Mouse (Mus musculus) neural tube, embryonic 13.5 days (tissue): ENCODE results near the gene Dmp1. TPM values are rescaled to one million over a fixed set of nuclear protein-coding genes. Genes with fewer than 3 reads are reported as not detected.

Experiments used
- ATAC-seq: fragments of 200-750 bp; cut with Nextera tagmentation; 2 replicates; pipeline ENCODE4 v1.8.0; 2017; ENCODE audit warnings: low read depth, mild to moderate bottlenecking, moderate TSS enrichment, moderate library complexity
- H3K27ac ChIP-seq: fragments of 300-500 bp; sonication (generic); replicated peaks from 2 replicates; pipeline ENCODE4 v1.5.1; 2015; ENCODE audit warnings: moderate library complexity, mild to moderate bottlenecking, inconsistent platforms
- H3K27me3 ChIP-seq: fragments of 300-500 bp; sonication (generic); 2 replicates; pipeline ENCODE4 v1.6.1; 2015; ENCODE audit warnings: mild to moderate bottlenecking, inconsistent platforms
- H3K36me3 ChIP-seq: fragments of 300-500 bp; sonication (generic); 2 replicates; pipeline ENCODE4 v1.6.1; 2015; ENCODE audit warnings: mild to moderate bottlenecking, inconsistent platforms
- H3K4me1 ChIP-seq: fragments of 300-500 bp; sonication (generic); replicated peaks from 2 replicates; pipeline ENCODE4 v1.6.1; 2015; ENCODE audit warnings: inconsistent platforms
- H3K4me2 ChIP-seq: fragments of 300-500 bp; sonication (generic); 2 replicates; pipeline ENCODE4 v1.6.1; 2015; ENCODE audit warnings: inconsistent platforms, mild to moderate bottlenecking, moderate library complexity
- H3K4me3 ChIP-seq: fragments of 300-500 bp; sonication (generic); 2 replicates; pipeline ENCODE4 v1.5.1; 2015; ENCODE audit warnings: mild to moderate bottlenecking, inconsistent platforms
- H3K9ac ChIP-seq: fragments of 300-500 bp; sonication (generic); 2 replicates; pipeline ENCODE4 v1.6.1; 2015; ENCODE audit warnings: moderate library complexity, mild to moderate bottlenecking, inconsistent platforms
- H3K9me3 ChIP-seq: fragments of 300-500 bp; sonication (generic); 2 replicates; pipeline ENCODE4 v1.6.1; 2016; ENCODE audit warnings: inconsistent platforms
- WGBS: fragments of 180-500 bp; shearing (Covaris S2); methylation state at CpG from one replicate; pipeline ENCODE4 v1.1.7; 2015; 5-methylcytosine and 5-hydroxymethylcytosine counted together
- polyA plus RNA-seq: library from polyadenylated mRNA; unstranded; fragments of >200 nt; fragmentation: Nextera tagmentation; extraction: Ambion mirVana; gene quantifications from 2 replicates; pipeline ENCODE4 v1.2.1, GENCODE M21; 2015

The Dmp1 gene
- polyA plus RNA-seq, 1 experiment from 2014 or later = 0.87 TPM

GRCm38 (mm10) chr5:104212531-104212930 is 10.1 kb downstream of the Dmp1 start:
- no peaks in the 10 kb centered on the region for H3K27me3 ChIP-seq
- H3K4me2 ChIP-seq = no peak overlapping the region
- no peaks in the 10 kb centered on the region for H3K4me1 ChIP-seq
- H3K4me3 ChIP-seq = no peak overlapping the region
- WGBS = 78% methylated on average over 11 of the region's 11 CpGs
- no peak overlapping the region for H3K9ac ChIP-seq
- no peak for ATAC-seq
- H3K36me3 ChIP-seq = no peaks in the 10 kb centered on the region
- H3K9me3 ChIP-seq = no peaks in the 10 kb centered on the region
- no peak overlapping the region for H3K27ac ChIP-seq

GRCm38 (mm10) chr5:104218926-104219325 is 16.5 kb downstream of the Dmp1 start:
- Histone ChIP-seq H3K9ac (no peak overlapping the region), H3K4me3 (no peak overlapping the region), H3K27ac (no peak overlapping the region), H3K27me3 (no peaks in the 10 kb centered on the region; the same call in 1 of the 2 replicates), H3K9me3 (no peaks in the 10 kb centered on the region), H3K36me3 (no peaks in the 10 kb centered on the region), H3K4me1 (no peaks in the 10 kb centered on the region), H3K4me2 (no peak overlapping the region)
- no peak for ATAC-seq
- 30% methylated on average over 5 of the region's 5 CpGs for WGBS

DNA sequence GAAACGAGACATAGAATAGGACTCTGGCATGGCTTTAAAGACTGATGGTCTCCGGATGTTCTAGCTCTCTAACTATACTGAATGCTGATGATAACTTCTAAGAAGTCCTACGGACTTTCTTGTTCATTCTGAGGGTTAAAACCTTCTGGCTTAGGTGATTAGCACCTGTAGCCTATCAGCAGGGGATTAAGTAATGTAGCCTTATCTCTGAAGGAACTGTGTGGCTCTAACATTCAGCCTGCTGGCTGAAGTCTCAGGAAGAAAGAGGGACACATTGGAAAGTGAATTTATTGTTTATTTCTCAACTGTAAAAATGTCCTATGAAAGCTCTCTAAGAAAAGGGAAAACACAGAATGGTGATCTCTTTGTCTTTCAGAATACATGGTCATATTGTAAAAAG is 21.9 kb downstream of the Dmp1 start:
- Histone ChIP-seq H3K4me3 (no peak overlapping the region), H3K9me3 (no peaks in the 10 kb centered on the region), H3K4me1 (no peaks in the 10 kb centered on the region), H3K9ac (no peak overlapping the region), H3K36me3 (no peaks in the 10 kb centered on the region), H3K27me3 (no peaks in the 10 kb centered on the region; the same call in 1 of the 2 replicates), H3K27ac (no peak overlapping the region), H3K4me2 (no peak overlapping the region)
- WGBS = 78% methylated on average over 3 of the region's 3 CpGs
- no peak for ATAC-seq

- Histone ChIP-seq H3K27me3 (no peaks in the 10 kb centered on the region; the same call in 1 of the 2 replicates), H3K9ac (no peak overlapping the region), H3K4me2 (no peak overlapping the region), H3K36me3 (no peaks in the 10 kb centered on the region), H3K4me1 (no peaks in the 10 kb centered on the region), H3K9me3 (no peaks in the 10 kb centered on the region), H3K4me3 (no peak overlapping the region), H3K27ac (no peak overlapping the region)
- ATAC-seq = no peak
These were observed 22.3 kb downstream of the Dmp1 start for GRCm38 (mm10) chr5:104224750-104225149.

DNA sequence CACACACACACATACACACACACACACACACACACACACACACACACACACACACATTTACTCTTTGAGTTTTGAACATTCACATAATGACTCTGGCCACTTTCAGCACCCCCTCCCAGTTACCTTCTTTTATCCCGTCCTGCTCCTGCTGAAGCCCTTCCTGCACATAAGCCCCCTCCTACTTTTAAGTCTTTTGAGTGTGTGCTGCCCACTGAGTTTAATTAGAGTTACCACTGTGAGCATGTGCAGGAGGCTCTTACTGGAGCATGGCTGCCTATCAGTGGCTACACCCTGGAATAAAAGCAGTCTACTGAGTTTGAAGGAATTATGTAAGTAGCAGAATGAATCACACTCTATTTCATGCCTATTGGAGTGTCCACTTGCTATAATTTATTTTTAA is 26.1 kb downstream of the Dmp1 start:
- no peak overlapping the region for H3K27ac ChIP-seq
- no peak overlapping the region for H3K4me3 ChIP-seq
- no peaks in the 10 kb centered on the region for H3K9me3 ChIP-seq
- H3K4me1 ChIP-seq = no peaks in the 10 kb centered on the region
- H3K27me3 ChIP-seq = no peaks in the 10 kb centered on the region
- H3K9ac ChIP-seq = no peak overlapping the region
- no peak for ATAC-seq
- no peak overlapping the region for H3K4me2 ChIP-seq
- H3K36me3 ChIP-seq = no peaks in the 10 kb centered on the region
- 25% methylated on average over 1 of the region's 1 CpGs for WGBS

DNA sequence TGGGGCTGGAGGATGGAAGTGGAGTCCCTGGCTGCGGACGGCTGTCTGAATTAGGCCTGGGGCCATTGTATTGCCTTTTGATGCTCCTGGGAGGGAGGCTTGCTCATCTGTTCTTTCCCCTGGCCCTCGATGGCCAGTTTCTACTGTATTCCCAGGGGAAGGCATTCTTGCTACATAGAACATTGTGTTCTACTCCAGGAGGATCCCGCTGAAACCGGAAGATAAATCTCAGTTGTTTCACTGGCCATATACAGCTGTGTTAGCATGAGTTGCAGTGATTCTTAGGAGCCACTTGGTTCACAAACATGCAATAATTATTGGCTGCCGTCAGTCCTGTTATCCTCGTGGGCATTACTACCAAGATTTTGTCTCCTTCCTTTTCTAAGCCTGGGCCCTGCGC is 34.3 kb downstream of the Dmp1 start:
- H3K4me1 ChIP-seq = no peaks in the 10 kb centered on the region
- no peaks in the 10 kb centered on the region for H3K9me3 ChIP-seq
- H3K27me3 ChIP-seq = no peaks in the 10 kb centered on the region
- H3K4me2 ChIP-seq = no peak overlapping the region
- ATAC-seq = no peak
- 70% methylated on average over 8 of the region's 8 CpGs for WGBS
- H3K27ac ChIP-seq = no peak overlapping the region
- H3K9ac ChIP-seq = no peak overlapping the region
- no peaks in the 10 kb centered on the region for H3K36me3 ChIP-seq
- H3K4me3 ChIP-seq = no peak overlapping the region

GRCm38 (mm10) chr5:104239674-104240378 is 37.4 kb downstream of the Dmp1 start:
- no peak overlapping the region for H3K4me3 ChIP-seq
- no peak overlapping the region for H3K4me2 ChIP-seq
- WGBS = 83% methylated on average over 9 of the region's 9 CpGs

DNA sequence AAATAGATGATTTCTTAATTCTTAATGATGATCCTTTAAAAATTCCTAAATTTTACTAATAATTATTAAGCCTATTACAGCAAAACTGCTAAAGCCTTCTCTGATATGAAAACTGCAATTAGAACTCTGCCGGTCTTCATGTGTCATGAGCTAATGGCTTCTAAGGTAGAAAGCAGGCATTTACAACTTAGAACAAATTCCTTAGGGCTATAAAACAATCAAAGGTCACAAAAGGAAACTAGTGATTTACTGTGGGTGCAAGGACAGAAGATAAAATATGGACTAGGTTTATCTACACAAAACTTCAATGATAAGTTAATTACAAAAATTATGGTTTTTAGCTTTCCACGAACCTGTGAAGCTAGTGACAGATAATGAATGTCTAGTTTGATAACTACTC is 41.8 kb downstream of the Dmp1 start:
- Histone ChIP-seq H3K4me2 (no peak overlapping the region), H3K9me3 (no peaks in the 10 kb centered on the region), H3K27me3 (no peaks in the 10 kb centered on the region), H3K4me3 (no peak overlapping the region), H3K9ac (no peak overlapping the region), H3K36me3 (no peaks in the 10 kb centered on the region), H3K4me1 (no peaks in the 10 kb centered on the region), H3K27ac (no peak overlapping the region)
- no peak for ATAC-seq
- 37% methylated on average over 2 of the region's 2 CpGs for WGBS

More at GRCm38 (mm10) chr5:104239674-104240378, 37.4 kb downstream of the Dmp1 start:
- no peak for ATAC-seq
- no peaks in the 10 kb centered on the region for H3K27me3 ChIP-seq
- no peaks in the 10 kb centered on the region for H3K36me3 ChIP-seq
- H3K4me1 ChIP-seq = no peaks in the 10 kb centered on the region
- H3K27ac ChIP-seq = no peak overlapping the region
- H3K9ac ChIP-seq = no peak overlapping the region
- no peaks in the 10 kb centered on the region for H3K9me3 ChIP-seq

GRCm38 (mm10) chr5:104251811-104252210 is 49.4 kb downstream of the Dmp1 start:
- Histone ChIP-seq H3K27ac (no peak overlapping the region), H3K4me3 (no peak overlapping the region), H3K9me3 (no peaks in the 10 kb centered on the region), H3K9ac (no peak overlapping the region), H3K27me3 (no peaks in the 10 kb centered on the region), H3K4me2 (no peak overlapping the region), H3K4me1 (no peaks in the 10 kb centered on the region), H3K36me3 (no peaks in the 10 kb centered on the region)
- ATAC-seq = no peak
- 84% methylated on average over 5 of the region's 5 CpGs for WGBS

- Histone ChIP-seq H3K9ac (no peak overlapping the region), H3K4me3 (no peak overlapping the region), H3K27me3 (no peaks in the 10 kb centered on the region), H3K4me2 (no peak overlapping the region), H3K9me3 (no peaks in the 10 kb centered on the region), H3K36me3 (no peaks in the 10 kb centered on the region), H3K27ac (no peak overlapping the region), H3K4me1 (no peaks in the 10 kb centered on the region)
- ATAC-seq = no peak
- 59% methylated on average over 3 of the region's 3 CpGs for WGBS
These were observed 54.2 kb downstream of the Dmp1 start for GRCm38 (mm10) chr5:104256585-104256984.

DNA sequence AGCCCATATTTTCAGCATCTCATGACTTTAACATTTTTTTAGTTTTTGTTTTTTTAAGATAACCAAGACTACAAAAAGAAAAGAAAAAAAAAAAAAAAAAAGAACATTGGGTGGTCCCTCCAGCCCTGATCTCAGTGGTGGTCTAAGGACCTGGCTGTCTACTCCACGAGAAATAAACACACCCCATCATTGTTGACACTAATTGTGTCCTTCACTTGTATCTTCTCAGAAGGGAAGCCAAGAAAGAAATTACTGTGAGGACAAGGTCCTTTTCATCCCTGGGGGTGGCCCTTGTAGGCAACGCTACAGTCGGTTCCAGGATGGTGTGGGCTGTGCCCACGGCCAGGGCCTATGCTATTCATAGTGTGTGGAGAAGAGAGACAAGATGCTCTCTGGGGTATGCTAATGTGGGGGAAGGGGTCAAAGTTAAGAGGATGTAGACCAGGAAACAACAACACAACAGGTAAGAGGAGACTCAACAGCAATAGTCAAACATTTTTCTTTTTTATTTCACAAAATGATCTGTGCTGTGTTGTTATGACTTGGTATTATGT is 59.6 kb downstream of the Dmp1 start:
- no peaks in the 10 kb centered on the region for H3K4me1 ChIP-seq
- 80% methylated on average over 4 of the region's 4 CpGs for WGBS
- ATAC-seq = no peak

GRCm38 (mm10) chr5:104263014-104263776 is 60.8 kb downstream of the Dmp1 start:
- WGBS = 81% methylated on average over 13 of the region's 13 CpGs
- no peaks in the 10 kb centered on the region for H3K27me3 ChIP-seq
- no peaks in the 10 kb centered on the region for H3K36me3 ChIP-seq
- no peak overlapping the region for H3K27ac ChIP-seq
- no peaks in the 10 kb centered on the region for H3K4me1 ChIP-seq
- no peaks in the 10 kb centered on the region for H3K9me3 ChIP-seq
- H3K4me2 ChIP-seq = no peak overlapping the region
- no peak overlapping the region for H3K4me3 ChIP-seq
- ATAC-seq = no peak
- H3K9ac ChIP-seq = no peak overlapping the region

More for the DNA sequence above, 59.6 kb downstream of the Dmp1 start:
- no peak overlapping the region for H3K9ac ChIP-seq
- no peaks in the 10 kb centered on the region for H3K27me3 ChIP-seq
- no peak overlapping the region for H3K4me2 ChIP-seq
- H3K36me3 ChIP-seq = no peaks in the 10 kb centered on the region
- no peaks in the 10 kb centered on the region for H3K9me3 ChIP-seq
- no peak overlapping the region for H3K4me3 ChIP-seq
- no peak overlapping the region for H3K27ac ChIP-seq
